Mouse (Mus musculus) CD8-positive naive resting alpha-beta T cell, adult 2 months (primary cell): ENCODE measurements around the gene Isy1.

Source experiments
- DNase-seq, 2 experiments: peaks; one replicate each; pipeline ENCODE4 v3.0.0; 2022; ENCODE audit warnings: low read depth in 2 of 2, low spot score in 2 of 2

The Isy1 gene

DNA sequence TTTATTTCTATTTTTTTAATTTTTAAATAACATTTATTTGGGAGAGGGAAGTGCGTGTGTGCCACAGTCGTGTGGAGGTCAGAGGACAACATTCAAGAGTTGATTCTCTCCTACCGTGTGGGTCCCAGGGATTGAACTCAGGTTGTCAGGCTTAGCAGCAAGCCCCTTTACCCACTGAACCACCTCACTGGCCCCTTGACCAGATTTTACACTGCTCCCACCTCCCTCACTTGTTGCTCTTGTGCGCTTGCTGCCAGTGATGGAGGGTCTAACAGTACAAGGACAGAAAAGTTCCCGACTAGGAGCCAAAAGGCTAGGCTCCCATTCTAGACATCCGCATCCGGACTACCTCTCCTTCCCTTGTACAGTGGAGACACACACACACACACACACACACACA is 33.1 kb downstream of the Isy1 start:
- DNase-seq = no peak

DNA sequence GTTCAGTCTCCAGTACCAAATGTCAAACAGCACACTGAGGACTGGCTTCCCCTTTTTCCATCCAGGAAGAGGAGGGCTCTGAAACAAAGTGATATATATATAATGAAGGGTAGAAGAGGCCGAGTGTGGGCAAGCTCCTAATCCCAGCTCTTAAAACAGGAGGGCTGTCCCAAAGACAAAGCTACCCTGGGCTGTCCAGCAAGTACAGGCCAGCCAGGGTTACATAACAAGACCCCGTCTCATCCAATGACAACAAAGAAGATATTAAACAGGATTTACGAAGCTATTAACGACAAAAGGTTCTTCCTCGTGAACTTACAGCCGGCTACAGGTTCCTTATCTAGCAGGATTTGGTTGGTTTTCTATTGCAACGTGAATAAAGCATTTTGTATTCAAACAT is 33.7 kb downstream of the Isy1 start:
- DNase-seq = no peak

DNA sequence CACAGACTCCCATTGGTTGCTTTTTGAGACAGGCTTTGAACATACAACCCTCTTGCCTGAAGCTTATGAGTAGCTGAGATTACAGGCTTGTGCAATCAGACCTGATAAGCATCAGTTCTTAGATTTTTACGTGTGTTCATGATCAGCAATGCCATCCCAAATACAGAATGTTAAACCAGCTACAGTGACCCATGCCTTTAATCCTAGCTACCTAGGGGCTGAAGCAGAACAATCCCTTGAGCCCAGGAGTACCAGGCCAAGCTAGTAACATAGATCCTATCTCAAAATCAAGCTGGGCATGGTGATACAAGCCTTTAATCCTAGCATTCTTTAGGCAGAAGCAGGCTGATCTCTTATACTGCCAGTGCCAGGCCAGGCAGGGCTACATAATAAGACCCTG is 34.6 kb downstream of the Isy1 start:
- no peak for DNase-seq

DNA sequence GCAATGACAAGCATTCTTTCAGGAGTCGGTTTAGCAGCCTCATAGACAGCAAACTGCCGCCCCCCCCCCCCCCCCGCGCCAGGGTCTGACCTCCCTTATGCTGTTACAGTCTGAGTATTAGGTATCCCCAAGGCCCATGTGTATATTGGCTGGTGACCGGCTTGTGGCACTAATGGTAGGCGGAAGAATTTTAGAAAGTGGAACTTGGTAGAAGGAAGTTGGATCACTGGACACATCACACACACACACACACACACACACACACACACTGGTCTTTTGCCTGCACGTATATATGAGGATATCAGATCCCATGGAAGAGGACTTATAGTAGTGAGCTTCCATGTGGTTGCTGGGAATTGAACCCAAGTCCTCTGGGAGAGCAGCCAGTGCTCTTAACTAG is 36.1 kb downstream of the Isy1 start:
- no peak for DNase-seq

DNA sequence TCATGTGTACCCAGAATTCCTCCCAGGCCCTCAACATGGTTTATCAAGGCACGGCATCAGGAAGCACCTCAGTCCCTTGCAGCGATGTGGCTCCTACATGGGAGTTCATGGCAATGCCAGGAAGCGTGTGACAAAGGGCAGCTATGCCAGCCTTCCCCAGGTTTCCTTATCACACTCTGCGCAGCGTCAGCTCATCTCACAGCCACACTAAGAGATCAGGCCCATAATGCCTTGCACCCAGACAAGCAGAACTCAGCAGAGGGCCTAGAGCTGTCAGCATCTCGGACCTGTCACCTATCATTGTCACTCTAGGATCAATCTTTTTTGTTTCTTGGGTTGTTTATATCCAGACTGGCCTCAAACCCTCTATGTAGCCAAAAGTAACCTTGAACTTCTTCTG is 39.0 kb downstream of the Isy1 start:
- DNase-seq = no peak

DNA sequence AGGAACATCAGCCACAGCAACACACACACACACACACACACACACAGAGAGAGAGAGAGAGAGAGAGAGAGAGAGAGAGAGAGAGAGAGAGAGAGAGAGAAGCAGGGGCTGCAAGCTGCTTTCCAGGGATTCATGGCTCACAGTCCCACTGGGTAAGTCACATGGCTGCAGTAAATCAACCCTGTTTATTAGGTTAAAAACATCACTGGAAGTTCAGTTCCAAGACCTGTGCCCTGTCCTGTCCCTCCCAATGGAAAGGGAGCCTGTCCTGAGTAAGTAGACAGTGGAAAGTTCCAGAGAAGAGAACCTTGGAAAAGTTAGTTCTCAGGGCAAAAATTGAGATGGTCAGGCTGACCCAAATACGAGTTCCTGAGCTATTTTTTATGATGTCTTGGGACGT is 41.3 kb downstream of the Isy1 start:
- no peak for DNase-seq

DNA sequence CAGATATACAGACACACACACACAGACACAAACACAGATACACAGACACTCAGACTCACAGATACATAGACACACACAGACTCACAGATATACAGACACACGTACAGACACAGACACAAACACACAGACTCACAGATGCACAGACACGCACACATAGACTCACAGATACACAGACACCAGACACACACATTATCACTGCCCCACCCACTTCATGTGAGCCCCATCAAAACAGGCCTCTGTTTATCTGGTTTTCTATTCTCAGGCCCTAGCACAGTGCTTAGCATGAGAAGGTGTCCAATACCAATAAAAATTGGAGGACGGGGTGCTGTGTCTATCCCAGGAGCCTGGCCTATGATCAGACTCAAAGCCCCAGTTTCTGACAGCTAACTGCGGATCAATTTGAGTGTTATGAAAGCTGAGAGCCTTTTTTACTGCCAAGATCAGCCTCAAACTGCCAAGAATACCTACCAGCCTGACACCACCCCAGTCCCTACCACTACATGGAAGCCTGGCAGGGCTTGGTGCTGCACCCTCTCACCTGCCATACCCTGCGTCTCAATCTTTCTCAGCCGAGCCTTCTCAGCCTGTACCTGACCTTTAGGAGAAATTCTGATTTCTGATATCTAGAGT is 42.2 kb downstream of the Isy1 start:
- no peak for DNase-seq

DNA sequence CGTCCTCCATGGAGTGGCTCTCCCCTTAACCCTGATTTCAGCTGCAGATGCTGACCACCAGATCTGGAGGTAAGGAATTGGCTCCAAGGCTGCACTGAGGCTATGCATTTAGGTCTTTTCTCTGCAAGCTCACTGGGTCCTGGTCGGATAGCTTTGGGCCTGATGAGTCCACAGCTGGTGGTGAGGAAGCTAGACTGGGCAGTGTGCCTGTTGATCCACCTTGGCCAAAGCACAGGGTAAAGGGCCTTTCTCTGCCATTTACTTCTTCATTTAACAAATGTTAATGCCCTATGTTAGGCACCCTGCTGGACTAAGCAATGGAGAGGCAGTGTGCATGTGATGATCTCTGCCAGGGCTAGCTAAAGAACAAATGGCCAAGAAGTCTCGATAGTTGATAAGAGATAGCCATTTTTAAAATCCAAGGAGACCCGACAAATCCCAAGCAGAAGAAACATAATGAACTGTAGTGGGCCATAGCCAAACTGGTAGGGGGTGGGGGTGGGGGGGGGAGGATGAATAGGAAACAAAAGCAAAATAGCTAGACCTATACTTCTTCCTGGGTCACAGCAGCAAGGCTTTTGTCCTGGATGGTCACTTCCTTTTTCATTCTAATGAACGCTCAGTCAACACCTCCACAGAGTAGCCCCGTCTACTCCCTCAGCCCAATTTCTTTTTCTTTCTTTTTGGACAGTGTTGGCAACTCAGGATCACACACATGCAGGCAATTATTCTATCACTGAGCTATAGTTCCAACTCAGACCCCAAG is 43.0 kb downstream of the Isy1 start:
- DNase-seq = no peak

DNA sequence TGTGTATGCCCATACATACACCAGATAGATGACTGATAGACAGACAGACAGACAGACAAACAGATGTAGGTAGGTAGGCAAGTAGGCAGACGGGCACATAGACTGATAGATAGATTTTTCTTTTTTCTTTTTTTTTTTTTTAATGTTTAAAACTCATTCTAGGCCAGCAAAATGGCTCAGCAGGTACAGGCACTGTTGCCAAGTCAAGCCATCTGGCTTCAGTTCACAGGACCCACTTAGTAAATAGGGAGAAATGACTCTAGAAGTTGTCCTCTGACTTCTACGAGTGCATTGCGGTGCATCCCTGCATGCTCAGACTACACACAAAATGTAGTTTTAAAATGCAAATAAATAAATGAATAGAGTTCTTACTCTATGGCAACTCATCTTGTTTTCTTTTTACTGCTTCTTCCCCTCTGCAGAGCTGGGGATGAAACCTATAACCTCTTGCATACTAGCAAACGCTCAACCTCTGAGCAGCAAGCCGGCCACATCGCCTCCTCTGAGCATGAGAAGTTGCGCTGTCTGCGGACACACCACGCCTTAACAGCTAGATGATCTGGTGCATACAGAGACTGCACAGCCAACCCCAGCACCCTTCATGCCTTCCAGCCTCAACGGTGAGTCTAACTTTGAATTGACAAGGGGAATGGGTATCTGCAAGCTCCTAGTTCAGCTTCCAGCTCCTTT is 44.6 kb downstream of the Isy1 start:
- no peak for DNase-seq

DNA sequence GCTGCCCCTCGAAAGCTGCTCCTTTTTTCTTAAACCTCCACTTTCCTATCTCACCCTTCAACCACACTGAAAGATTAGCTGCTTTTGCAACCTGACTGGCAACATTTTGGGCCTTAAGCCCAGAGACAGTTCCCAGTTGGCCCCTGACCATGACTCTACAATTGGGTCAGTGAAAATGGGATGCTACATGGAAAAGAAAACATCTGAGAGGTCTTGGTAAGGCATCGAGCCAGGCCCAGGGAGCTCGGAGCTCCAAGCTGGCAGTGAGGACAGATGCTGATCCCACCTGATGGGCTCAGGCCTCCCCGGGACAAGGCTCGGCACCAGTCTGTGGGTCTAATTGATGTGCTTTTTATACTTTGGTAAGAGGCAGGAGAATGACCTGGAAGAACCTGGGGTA is 46.8 kb downstream of the Isy1 start:
- DNase-seq = no peak

DNA sequence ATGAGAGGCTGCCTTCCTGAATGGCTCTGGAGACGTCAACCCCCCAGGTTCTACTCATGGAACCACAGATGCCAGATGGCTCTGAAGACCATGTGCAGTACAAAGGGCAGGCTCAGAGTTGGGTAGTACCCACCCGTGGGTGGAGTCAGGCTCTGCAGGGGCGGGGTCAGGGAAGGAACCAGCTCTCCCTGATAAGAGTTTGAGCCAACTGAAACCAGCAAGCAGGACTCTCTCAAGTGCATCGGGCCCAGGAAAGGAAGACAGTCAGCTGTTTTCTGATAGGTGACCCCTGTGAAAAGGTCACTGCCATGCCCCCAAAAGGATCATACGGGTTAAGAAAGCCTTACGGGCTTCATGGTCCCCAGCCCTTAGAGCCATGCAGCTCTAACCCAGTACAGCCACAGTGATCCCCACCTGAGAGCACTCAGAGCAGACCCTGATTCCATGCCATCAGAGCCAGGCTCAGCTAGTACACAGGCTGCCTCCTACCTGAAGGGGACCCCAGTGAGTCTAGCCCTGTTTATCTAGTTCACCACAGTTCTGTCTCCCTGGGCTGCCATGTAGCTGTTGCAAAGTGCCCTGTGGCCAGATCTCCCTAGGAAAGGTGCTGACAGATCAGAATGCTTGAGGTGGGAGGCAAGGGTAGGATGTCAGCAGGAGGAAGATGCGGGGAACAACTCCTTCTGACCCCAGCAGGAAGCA is 47.7 kb downstream of the Isy1 start:
- DNase-seq = no peak

DNA sequence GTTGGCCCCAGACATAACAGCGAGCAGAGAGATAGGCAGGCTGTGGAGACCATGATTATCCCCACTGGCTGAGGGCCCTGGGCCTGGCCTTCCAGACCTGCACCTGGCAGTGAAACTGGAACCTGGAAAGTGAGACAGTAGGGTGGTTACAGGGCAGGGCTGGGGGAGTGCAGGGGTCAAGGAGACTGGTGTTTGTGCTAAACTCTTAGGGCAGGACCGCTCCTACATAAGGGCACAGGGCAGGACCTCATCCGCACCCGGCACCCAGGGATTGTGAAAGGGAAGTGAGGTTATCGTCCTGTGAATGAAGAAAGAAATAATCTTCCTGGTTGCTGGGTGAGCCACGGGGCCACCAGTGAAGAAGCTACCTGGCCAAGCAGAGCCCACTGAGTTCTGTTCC is 48.8 kb downstream of the Isy1 start:
- no peak for DNase-seq

DNA sequence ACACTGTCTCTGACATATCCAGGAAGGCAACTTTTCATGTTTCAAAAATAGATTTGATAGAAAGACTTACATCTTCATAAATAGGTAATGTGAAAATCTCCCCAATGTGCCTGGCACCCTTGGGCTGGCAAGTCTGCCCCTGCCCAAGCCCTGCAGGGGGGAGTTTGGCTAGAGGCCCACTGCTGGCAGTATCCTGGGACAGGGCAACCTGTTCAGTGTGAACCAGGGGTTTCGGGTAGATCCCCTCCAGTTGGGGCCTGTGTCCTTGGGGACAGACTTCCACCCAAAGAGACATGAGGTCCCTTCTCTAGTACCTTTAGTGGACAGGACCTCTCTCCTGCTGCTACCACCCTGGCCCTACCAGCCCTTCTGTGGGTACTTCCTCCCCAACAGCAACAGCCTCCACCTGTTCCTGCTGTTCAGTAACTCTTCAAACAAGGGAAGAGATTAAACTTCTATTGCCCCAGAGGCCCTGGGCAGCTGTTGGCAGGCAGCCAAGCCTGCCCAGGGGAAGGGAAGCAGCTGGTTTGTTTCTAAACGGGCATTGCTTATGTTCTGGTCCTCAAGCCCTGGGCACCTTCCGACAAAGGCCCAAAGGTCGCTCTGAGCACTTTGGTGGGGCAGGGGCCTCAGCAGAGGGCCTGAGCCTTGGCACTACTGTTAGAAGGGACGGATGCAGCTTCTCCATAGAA is 49.6 kb downstream of the Isy1 start:
- no peak for DNase-seq

DNA sequence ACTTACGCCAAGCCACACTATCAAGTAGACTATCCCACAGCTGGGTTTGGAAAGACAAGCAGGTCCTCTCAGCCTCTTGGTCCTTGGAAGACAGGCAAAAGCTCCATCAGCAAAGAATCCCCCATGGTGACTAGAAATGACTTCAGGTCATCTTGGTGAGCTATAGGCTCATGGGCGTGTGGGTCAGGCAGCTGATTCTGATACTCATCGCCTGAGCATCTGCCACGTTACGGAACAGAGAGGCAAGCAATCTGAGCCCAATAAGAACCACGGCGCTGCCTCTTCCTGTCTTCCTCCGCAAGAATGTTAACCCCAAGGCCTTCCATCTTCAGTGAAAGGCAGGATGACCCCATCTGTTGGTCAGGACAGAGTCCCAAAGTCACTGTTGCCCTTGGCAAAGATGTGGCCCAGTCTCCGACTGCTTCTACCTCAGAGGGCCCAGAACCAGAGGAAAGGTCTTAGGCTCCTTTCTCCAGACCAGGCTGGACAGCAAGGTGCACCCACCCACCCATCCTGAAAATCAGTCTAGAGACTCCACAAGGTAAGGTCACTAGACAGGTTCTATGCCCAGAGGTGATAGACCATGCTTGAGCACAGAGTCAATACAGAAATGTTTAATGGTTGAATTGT is 50.2 kb downstream of the Isy1 start:
- no peak for DNase-seq

DNA sequence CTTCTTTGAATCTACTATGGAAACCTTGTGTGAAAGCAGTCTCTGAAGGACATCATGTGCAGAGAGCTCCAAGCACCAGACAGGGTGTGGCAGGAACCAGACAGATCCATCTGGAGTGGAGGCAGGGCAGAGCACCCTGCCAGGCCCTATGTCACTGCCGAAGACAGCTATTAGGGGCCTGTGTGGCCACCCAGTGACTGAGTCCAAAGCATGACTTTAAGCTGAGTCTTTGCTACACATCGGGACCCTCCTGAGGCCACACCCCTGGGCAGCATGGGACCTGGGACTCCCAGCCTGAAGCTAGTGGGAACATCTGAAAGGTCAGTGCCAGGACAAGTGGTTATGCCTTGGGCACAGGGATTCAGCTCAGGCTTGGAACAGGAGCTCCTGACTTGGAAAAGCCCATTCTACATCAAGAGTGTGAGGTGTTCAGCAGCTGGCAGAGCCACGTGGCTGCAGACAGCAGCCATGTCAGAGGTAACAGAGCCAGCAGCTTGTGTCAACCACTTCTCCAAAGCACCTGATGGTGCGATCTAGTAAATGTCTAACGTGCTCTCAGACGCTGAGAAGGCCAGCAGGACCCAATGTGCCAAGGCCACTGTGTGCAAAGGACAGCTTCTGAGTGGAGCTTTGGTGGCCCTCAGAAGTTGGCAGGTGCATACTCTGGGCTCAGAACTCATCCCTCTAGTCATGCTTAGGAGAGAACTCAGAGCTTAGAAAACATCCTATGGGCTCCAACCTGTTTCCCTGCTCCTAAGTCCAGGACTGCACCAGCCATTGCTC is 51.3 kb downstream of the Isy1 start:
- no peak for DNase-seq

DNA sequence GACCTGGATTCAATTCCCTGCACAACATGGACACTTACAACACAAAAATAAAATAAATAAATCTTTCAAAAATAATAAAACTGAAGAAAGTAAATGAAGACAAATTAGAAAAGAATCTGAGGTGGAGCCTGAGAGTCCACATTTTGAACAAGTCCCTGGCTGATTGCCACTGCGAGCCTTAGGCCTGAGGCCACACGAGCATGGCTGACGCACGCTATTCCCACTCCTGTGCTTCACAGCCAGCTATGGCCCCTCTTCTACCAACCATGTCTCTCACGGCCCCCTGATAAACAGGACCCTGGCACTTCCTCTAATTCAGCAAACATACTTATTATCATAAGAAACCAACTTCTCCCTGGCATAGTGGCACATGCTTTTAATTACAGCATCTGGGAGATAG is 52.0 kb downstream of the Isy1 start:
- no peak for DNase-seq

DNA sequence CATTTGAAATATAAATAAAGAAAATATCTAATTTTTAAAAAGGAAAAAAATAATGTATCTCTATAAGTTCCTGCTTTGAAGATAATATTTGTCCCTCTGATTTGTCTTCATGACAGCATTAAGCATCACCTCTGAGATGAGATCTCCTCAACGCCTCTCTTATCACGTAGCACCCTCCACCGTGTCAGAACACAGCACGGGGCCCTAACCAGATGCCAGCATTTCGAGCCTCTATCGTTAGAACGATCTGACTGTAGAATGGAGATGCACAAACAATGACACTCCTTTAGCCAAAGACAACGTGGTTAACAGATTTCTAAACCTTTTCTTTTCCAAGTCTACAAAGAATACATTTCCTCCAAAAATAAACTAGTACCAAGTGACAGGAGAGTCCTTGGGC is 54.6 kb downstream of the Isy1 start:
- DNase-seq = no peak

DNA sequence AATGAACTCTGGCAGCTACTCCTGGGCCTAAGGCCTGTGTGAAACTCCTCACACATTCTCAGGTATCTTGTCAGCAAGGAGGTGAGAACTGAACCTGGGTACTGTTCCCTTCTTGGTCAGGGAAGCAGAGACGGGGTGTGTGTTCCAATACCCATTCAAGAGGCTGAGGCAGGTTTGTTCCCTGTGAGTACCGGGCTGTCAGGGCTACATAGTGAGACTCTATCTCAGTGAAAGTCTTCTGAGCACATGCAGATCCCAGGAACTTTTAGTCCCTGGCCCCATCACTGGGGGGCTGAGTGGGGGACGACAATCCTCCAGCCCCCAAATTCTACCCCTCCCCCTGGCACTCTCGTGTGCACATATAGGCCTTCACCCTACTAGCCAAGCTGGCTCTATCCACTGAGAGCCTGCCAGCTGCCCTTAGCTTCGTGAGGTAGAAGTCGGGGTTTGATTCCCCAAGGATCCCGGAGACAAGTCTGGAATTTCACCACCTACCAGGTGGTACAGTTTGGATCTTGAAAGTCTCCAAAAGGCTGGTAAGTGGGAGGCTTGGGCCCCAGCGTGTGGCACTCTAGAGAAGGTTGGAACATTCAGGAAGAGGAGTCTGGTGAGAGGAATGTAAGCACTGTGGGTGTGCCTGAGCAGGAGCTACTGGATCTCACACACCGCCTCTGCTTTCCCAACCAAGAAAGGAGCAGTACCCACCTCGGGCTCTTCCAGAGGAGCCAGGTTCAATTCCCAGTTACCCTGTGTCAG is 57.9 kb downstream of the Isy1 start:
- DNase-seq = no peak
